Mouse (Mus musculus) MEL (cell line): ENCODE measurements around the gene 4930507D05Rik. TPM values are rescaled to one million over a fixed set of nuclear protein-coding genes. Genes with fewer than 3 reads are reported as not detected.

ENCODE experiments used
- DNase-seq: peaks from one replicate; pipeline ENCODE4 v3.0.0; 2011; ENCODE audit warnings: low read depth, low spot score
- H3K27ac ChIP-seq: 2 replicates; pipeline ENCODE4 v1.5.1; 2012; ENCODE audit warnings: low read depth, mild to moderate bottlenecking, control low read depth, low read length, moderate library complexity; ENCODE audit not compliant: control insufficient read depth
- H3K27me3 ChIP-seq, 2 experiments: fragments of 150-350 bp in 1 of 2; sonication (generic) in 1 of 2; 2 replicates each; pipeline ENCODE4 v1.6.1; 2012; ENCODE audit warnings: low read length in 2 of 2, mild to moderate bottlenecking in 2 of 2, improper control_type of control experiment in 1 of 2, moderate library complexity in 1 of 2; ENCODE audit not compliant: insufficient read depth in 2 of 2, control insufficient read depth in 1 of 2
- H3K36me3 ChIP-seq, 2 experiments: 2 replicates each; pipeline ENCODE4 v1.6.1; 2012 to 2014; ENCODE audit warnings: low read length in 2 of 2, improper control_type of control experiment in 1 of 2, inconsistent platforms in 1 of 2, mild to moderate bottlenecking in 1 of 2; ENCODE audit not compliant: insufficient read depth in 2 of 2, control insufficient read depth in 1 of 2
- H3K4me1 ChIP-seq, 2 experiments: fragments of 150-350 bp in 1 of 2; sonication (generic) in 1 of 2; 2 replicates each; pipeline ENCODE4 v1.6.1; 2012; ENCODE audit warnings: low read length in 2 of 2, improper control_type of control experiment in 1 of 2, mild to moderate bottlenecking in 1 of 2; ENCODE audit not compliant: insufficient read depth in 2 of 2, control insufficient read depth in 1 of 2
- H3K4me3 ChIP-seq, 2 experiments: fragments of 150-350 bp in 1 of 2; sonication (generic) in 1 of 2; 2 replicates each; pipeline ENCODE4 v1.5.1; 2012; ENCODE audit warnings: low read depth in 2 of 2, low read length in 2 of 2, mild to moderate bottlenecking in 2 of 2, moderate library complexity in 2 of 2, control low read depth in 1 of 2, improper control_type of control experiment in 1 of 2; ENCODE audit not compliant: control insufficient read depth in 1 of 2, insufficient read depth in 1 of 2
- H3K79me2 ChIP-seq: 2 replicates; pipeline ENCODE4 v1.6.1; 2012; ENCODE audit warnings: mild to moderate bottlenecking, low read length, moderate library complexity; ENCODE audit not compliant: control insufficient read depth, poor library complexity, insufficient read depth
- H3K9ac ChIP-seq: 2 replicates; pipeline ENCODE4 v1.6.1; 2012; ENCODE audit warnings: low read depth, mild to moderate bottlenecking, control low read depth, low read length, moderate library complexity; ENCODE audit not compliant: control insufficient read depth, poor library complexity, severe bottlenecking
- H3K9me3 ChIP-seq: fragments of 150-350 bp; sonication (generic); replicated peaks from 2 replicates; pipeline ENCODE4 v1.6.1; 2012; ENCODE audit warnings: mild to moderate bottlenecking, low read length, improper control_type of control experiment, moderate library complexity; ENCODE audit not compliant: insufficient read depth
- EP300 ChIP-seq, 2 experiments: IDR thresholded peaks; 2 replicates each; pipeline ENCODE4 v1.6.1; 2011; ENCODE audit warnings: improper control_type of control experiment in 2 of 2, low read length in 2 of 2, low read depth in 1 of 2, mild to moderate bottlenecking in 1 of 2
- ETS1 ChIP-seq: IDR thresholded peaks from 2 replicates; pipeline ENCODE4 v1.6.1; 2012; ENCODE audit warnings: low read depth, mild to moderate bottlenecking, inconsistent platforms, low read length, improper control_type of control experiment, moderate library complexity
- GABPA ChIP-seq: IDR thresholded peaks from 2 replicates; pipeline ENCODE4 v1.6.1; 2012; ENCODE audit warnings: low read depth, mild to moderate bottlenecking, inconsistent platforms, low read length, improper control_type of control experiment, moderate library complexity
- KAT2A ChIP-seq: conservative IDR thresholded peaks from 2 replicates; pipeline ENCODE4 v1.6.1; 2012; ENCODE audit warnings: low read depth, low read length, improper control_type of control experiment, inconsistent platforms
- MAX ChIP-seq: IDR thresholded peaks from 2 replicates; pipeline ENCODE4 v1.6.1; 2011; ENCODE audit warnings: low read length, improper control_type of control experiment
- MEF2A ChIP-seq: IDR thresholded peaks from 2 replicates; pipeline ENCODE4 v1.6.1; 2014; ENCODE audit warnings: low read depth, mild to moderate bottlenecking, inconsistent platforms, low read length, improper control_type of control experiment; ENCODE audit not compliant: poor library complexity, insufficient replicate concordance, severe bottlenecking; ENCODE audit errors: extremely low read depth
- MYB ChIP-seq: IDR thresholded peaks from 2 replicates; pipeline ENCODE4 v1.6.1; 2011; ENCODE audit warnings: mild to moderate bottlenecking, low read depth, low read length, improper control_type of control experiment
- POLR2A ChIP-seq, 2 experiments: IDR thresholded peaks; 2 replicates each; pipeline ENCODE4 v1.6.1; 2011 to 2012; ENCODE audit warnings: low read length in 2 of 2, mild to moderate bottlenecking in 2 of 2, control low read depth in 1 of 2, improper control_type of control experiment in 1 of 2, low read depth in 1 of 2, moderate library complexity in 1 of 2; ENCODE audit not compliant: control insufficient read depth in 1 of 2, insufficient read depth in 1 of 2, poor library complexity in 1 of 2
- SIN3A ChIP-seq: IDR thresholded peaks from 2 replicates; pipeline ENCODE4 v1.6.1; 2012; ENCODE audit warnings: low read length, improper control_type of control experiment, inconsistent platforms
- TAL1 ChIP-seq: IDR thresholded peaks from 2 replicates; pipeline ENCODE4 v1.6.1; 2012; ENCODE audit warnings: mild to moderate bottlenecking, inconsistent platforms, low read length, moderate library complexity, mixed read lengths
- UBTF ChIP-seq: IDR thresholded peaks from 2 replicates; pipeline ENCODE4 v1.6.1; 2012; ENCODE audit warnings: low read depth, mild to moderate bottlenecking, inconsistent platforms, low read length, improper control_type of control experiment, moderate library complexity, borderline replicate concordance; ENCODE audit not compliant: insufficient read depth
- USF1 ChIP-seq: IDR thresholded peaks from 2 replicates; pipeline ENCODE4 v1.6.1; 2014; ENCODE audit warnings: low read depth, mild to moderate bottlenecking, inconsistent platforms, low read length, improper control_type of control experiment, moderate library complexity
- ZC3H11A ChIP-seq: IDR thresholded peaks from 2 replicates; pipeline ENCODE4 v1.6.1; 2012; ENCODE audit warnings: low read depth, mild to moderate bottlenecking, inconsistent platforms, low read length, improper control_type of control experiment
- ZKSCAN1 ChIP-seq: IDR thresholded peaks from 2 replicates; pipeline ENCODE4 v1.6.1; 2012; ENCODE audit warnings: low read depth, mild to moderate bottlenecking, inconsistent platforms, low read length, improper control_type of control experiment, moderate library complexity
- polyA plus RNA-seq, 2 experiments: library from polyadenylated mRNA; stranded (reverse) in 1 of 2; unstranded in 1 of 2; fragments of >175 nt in 1 of 2; fragments of >200 nt in 1 of 2; gene quantifications; 2 replicates each; pipeline versions ENCODE4 v1.2.1 to v1.2.4; 2012; ENCODE audit warnings: low replicate concordance in 2 of 2, low read depth in 1 of 2; ENCODE audit not compliant: insufficient read length in 2 of 2, insufficient read depth in 1 of 2, missing spikeins in 1 of 2
- total RNA-seq: library from RNA; depleted of rRNA; stranded (reverse); fragments of 300-350 nt; gene quantifications from 2 replicates; pipeline ENCODE4 v1.2.3, GENCODE M21; 2012

Gene 4930507D05Rik
- total and polyA plus RNA-seq, 3 experiments: 0.33 to 0.58 TPM; not detected in 1

DNA sequence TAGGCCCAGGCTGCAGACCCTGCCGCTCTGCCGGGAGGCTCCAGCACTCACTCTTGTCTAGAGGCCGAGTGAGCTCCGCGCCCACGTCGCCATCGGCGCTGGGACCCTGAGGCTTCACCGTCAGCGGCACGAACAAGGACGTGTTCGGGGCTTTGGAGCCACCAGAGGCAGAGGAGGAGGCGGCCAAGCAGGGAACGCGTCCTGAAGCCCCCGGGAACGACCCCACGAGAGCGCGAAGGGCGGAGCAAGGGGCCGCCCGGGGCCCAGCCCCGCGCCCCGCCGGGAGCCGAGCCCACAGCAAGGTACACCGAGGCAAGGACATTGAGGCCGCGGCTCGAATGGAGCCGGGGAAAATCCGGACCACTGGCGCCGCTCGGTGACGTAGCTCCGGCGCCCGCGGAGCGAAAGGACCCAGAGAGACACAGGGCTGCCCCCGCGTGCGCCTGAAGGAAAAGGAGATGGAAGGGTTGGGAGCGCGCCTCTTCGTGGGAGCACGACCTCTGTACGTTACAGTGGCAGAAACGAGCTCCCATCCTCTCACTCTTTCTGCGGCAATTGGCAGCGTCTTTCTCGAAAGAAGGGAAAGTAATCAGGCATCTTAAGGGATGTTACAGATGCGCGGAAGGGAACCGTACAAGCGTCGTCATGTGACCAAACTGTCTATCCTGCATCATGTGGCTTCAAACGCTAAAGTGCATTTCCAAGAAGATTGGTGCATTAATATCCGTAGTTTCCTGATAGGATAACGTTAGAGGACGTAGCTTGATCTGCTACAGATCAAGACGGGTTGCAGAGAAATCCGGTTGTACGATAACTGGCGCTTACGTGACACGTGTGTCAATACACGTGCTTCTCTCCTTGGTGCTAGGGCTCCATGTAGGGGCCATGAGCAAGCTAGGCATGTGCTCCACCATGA, at the start of gene 4930507D05Rik, which contains the start of gene Supv3l1 (continued):
- TF ChIP-seq TAL1 (no peak), USF1 (peak; percentile 97), ETS1 (peak; percentile 54; the same call in 1 of the 2 replicates), ZC3H11A (no peak), ZKSCAN1 (no peak), POLR2A (IDR thresholded peaks at IDR 0.05; ENCODE audit: control insufficient read depth in 1 of 2, insufficient read depth in 1 of 2, low read depth in 1 of 2, low read length in 2 of 2, poor library complexity in 1 of 2) (peak; percentile 54 to 80; a peak in 3 of 4 replicates)

DNA sequence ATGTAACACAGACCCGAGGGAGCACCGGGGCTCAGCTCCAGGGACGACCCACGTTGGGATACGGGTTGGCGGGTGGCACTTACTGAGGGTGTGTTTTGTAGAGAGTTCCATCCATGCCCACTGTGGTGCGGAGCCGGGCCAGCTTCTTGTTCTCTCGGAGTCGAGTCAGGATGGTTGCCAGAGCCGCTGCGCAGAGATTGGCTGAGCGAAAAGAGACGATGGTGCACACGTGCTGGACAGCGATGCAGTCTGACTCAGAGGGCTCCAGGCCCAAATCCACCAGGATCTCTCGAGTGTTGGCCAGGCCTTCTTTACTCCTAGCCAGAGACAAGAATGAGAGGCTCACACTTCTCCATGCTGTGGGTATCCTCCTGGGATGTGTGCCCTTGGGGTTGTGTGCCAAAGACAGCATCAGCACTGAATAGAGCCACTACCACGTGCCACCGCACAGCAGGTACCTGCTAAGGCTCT, 47.6 kb upstream of the 4930507D05Rik start:
- H3K36me3 ChIP-seq: no peaks in the 10 kb centered on the region
- no peak overlapping the region for H3K27ac ChIP-seq
- DNase-seq: no peak
- H3K9ac ChIP-seq: no peak overlapping the region
- H3K27me3 ChIP-seq: no peaks in the 10 kb centered on the region
- H3K4me1 ChIP-seq: no peaks in the 10 kb centered on the region
- no peak overlapping the region for H3K4me3 ChIP-seq
- TF ChIP-seq MEF2A: no peak
- TF ChIP-seq EP300 (IDR thresholded peaks at IDR 0.05; ENCODE audit: low read depth in 1 of 2, low read length in 2 of 2): no peak
- no peak for TF ChIP-seq UBTF
- no peak for TF ChIP-seq USF1
- no peak for TF ChIP-seq SIN3A
- no peak for TF ChIP-seq MYB
- no peak for TF ChIP-seq MAX
- no peak for TF ChIP-seq TAL1
- H3K79me2 ChIP-seq: no peaks in the 10 kb centered on the region
- H3K9me3 ChIP-seq: no peaks in the 10 kb centered on the region

DNA sequence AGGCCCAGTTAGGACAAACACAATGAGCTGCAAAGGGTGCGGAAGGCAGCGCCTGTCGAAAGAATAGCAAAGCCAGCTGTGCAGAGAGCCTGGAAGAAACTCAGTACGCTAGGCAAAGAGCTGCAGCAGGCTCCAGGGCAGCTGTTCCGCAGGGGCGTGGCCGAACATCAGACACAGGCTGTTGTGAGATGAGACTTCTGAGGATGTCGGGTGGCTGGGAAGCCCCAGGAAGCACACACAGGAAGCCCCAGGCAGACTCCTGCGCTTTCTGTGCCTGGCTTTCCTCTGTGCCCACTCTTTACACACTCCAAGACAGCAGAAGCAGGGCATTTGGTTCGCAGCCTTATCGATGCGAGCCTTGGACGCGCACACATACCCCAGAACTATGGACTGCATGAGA, 44.4 kb upstream of the 4930507D05Rik start:
- no peak for DNase-seq
- no peak for TF ChIP-seq SIN3A
- TF ChIP-seq KAT2A: no peak
- TF ChIP-seq GABPA: no peak
- TF ChIP-seq, all 39 proteins: peak for 0
- Histone ChIP-seq H3K9ac (no peak overlapping the region), H3K4me1 (no peaks in the 10 kb centered on the region), H3K79me2 (no peaks in the 10 kb centered on the region), H3K36me3 (no peaks in the 10 kb centered on the region), H3K27me3 (no peaks in the 10 kb centered on the region), H3K27ac (no peak overlapping the region), H3K4me3 (no peak overlapping the region), H3K9me3 (no peaks in the 10 kb centered on the region)
